Mouse (Mus musculus) liver (tissue): Measurements from ENCODE around the gene Rpp30.

ENCODE experiments used
- DNase-seq: peaks from one replicate; pipeline ENCODE4 v3.0.0-alpha.2; 2020; ENCODE audit warnings: mixed read lengths

Rpp30 gene

DNA sequence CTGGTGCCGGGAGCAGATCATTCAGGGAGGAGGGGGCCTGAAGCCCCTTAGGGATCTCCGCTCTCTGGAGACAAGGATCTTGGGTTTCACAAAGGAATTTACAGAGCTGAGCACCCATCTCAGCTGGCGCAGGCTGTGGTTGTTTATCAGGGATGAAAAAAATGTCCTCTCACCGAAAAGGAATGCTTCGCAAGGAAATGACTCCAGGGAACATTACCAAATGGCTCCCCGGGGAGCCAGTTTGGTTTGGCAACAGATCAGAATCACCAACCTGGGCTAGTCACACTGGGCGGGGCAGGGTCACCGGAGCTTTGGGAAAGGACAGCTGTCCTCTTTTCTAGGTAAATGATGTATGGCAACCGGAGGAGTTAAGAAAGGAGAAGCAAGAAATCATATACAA, 45.7 kb downstream of the Rpp30 start:
- DNase-seq = no peak

DNA sequence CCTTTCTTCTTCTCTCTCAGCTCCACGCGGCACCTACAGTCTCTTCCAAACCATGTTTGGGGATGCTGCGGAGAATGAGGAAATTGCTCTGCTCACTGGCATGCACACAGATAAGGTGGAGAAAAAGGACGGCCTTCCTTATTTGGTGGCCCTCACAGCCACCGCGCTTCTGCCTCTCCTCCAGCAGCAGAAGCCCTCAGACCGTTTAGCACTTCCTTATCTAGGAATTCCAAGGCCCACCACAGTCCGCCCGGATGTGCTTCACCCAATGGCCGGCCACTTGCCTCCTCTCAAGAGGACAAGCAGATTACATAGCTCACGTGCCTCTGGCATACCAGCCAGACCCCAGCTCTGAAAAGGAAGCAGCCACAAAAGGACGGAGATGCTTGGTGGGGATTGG, 46.1 kb downstream of the Rpp30 start:
- DNase-seq = peak; percentile 49

DNA sequence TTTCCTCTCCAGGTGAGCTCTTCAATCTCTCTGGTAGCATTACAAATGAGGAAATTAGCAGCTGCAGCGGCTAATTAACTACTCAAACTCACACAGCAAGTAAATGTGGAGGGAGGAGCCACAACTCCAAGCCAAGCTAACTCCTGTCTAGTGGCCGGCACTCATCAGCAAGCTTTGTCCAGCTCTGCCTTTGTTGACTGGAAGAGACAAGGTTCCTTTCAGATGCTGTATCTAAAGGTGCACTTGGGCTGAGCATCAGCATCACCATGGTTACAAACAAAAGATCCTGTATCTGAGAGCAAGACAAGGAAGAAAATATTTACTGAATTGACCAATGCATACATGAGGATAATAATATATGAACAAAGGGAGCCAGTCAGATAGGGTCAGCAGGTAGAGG, 46.7 kb downstream of the Rpp30 start:
- DNase-seq = no peak

DNA sequence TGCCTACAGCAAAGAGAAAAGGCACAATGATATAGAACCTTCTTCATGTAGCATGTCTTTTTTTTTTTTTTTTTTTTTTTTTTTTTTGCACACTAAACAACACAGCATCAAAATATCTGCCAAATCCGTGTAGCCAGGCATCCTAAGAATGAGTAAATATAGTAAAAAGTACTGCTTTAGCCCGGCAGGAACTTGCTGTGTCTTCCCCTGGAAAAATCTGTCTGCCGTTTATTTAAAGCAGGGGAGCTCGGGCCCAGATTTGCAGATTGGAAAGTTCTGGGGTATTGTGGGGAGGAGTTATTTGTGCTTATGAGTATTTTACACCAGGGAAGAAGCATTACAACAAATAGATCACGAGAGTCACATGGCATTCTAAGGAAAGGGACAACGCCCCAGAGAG, 48.5 kb downstream of the Rpp30 start:
- no peak for DNase-seq

DNA sequence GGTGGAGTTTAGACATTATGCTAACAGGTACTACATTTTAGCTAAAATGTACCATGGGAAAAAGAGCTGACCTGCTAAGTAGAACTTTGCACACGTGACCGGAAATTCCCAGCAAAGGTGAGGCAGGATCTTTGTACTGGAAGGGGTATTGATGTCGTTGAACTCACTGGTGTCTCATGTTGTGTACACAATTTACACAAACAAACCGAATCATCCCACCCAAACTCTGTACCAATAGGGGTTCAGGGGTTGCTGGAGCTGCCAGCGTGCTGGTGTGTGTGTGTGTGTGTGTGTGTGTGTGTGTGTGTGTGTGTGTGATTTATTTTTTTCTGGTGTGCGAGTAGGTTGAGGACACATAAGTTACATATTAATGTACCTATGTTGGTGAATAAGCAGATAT, 49.5 kb downstream of the Rpp30 start:
- no peak for DNase-seq

DNA sequence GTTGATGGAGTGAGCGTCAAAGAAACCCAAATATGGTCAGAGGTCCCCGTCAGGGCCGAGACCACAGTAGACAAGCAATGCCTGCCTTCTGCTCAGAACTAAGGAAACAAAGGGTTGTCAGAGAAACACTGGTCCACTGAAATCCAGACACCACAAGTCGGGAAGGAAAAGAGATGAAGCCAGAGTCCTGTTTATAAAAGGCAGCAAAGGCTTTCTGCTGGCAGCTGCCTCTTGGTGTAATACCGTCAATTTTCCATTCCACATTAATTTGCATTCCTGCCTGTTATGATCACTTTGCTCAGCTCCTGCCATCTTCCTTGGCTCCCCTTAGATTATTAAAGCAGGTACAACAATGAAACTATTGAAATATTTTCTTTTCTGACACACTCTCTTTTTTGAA, 50.2 kb downstream of the Rpp30 start:
- no peak for DNase-seq

DNA sequence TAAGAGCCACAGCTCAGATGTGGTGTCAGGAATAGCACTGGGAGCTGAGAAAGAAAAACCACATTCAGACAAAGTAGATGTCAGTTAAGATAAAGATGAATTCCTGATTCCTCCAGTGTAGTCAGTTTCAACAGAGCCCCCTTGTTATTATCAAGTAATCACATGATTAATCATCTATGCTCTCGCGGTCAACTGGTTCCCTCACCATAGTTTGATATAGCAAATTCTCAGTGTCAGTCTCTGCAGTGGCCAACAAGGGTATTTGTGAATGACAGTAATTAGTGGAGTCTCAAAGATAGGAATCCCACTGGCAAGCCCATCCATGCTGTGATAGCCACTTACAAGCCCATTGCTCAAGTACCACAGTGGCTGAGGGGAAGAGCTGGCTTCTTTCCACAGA, 60.1 kb downstream of the Rpp30 start:
- DNase-seq = no peak

DNA sequence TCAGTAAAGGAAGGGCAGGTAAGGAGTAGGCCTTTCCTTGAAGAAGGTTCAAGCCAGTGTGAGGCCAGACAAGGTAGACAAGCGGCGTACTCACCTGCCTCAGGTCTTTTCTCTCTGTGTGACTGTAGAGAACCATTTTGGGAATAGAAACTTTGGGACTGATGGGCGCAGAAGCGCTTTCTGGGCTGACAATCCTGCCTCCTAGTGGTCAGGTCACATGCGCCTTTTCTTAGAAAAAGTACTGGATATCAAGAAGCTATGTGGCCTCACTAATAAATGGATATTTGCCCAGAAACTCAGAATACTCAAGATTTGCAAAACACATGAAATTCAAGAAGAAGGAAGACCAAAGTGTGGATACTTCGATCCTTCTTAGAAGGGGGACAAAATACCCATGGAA, 65.1 kb downstream of the Rpp30 start:
- no peak for DNase-seq

DNA sequence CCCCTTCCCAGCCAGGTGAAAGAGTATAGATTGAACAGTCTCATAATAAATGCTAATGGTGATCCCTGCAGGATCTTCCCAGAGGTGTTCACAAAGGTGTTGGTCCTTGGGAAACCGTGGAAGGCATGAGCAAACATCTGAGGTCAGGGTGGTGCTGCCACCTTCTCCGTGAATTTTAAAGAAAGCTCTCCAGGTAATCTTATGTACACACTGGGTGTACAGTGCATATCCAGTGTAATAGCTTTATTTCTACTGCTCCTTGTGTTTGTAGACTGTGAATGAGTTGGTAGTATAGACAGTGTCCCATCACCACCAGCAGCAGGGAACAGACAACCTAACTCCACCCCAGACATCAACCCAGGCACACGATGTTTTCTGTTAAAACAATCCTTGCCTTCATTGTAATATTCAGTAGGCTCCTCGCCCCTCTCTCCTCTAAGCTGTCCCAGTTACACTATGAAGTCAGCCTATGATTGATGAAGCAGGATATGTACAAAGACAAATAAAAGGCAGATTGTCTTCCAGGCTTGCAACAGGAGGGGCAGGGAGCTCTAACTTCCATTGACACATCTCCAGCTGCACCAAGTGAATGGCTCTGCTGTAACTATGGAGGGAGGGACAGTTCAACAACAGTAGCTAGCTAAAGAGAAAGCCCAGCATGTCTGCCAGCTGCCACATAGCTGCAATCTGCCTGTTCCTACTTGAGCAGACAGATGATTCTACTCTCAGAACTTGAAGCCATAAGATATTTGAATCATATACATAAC, 66.9 kb downstream of the Rpp30 start:
- no peak for DNase-seq
